Mouse (Mus musculus) heart, embryonic 12.5 days (tissue): Measurements from ENCODE around the gene Gprin1. TPM values are rescaled to one million over a fixed set of nuclear protein-coding genes. Genes with fewer than 3 reads are reported as not detected.

Source experiments
- ATAC-seq: fragments of 200-750 bp; cut with Nextera tagmentation; 2 replicates; pipeline ENCODE4 v1.8.0; 2017; ENCODE audit warnings: moderate TSS enrichment, moderate library complexity; ENCODE audit not compliant: insufficient number of reproducible peaks, low FRiP score
- H3K27ac ChIP-seq: fragments of 300-500 bp; sonication (generic); 2 replicates; pipeline ENCODE4 v1.5.1; 2016; ENCODE audit warnings: mild to moderate bottlenecking, moderate library complexity; ENCODE audit not compliant: poor library complexity, severe bottlenecking
- H3K27me3 ChIP-seq: fragments of 300-500 bp; sonication (generic); replicated peaks from 2 replicates; pipeline ENCODE4 v1.6.1; 2016; ENCODE audit warnings: mild to moderate bottlenecking, moderate library complexity
- H3K36me3 ChIP-seq: fragments of 300-500 bp; sonication (generic); 2 replicates; pipeline ENCODE4 v1.6.1; 2016; ENCODE audit warnings: mild to moderate bottlenecking, moderate library complexity
- H3K4me1 ChIP-seq: fragments of 300-500 bp; sonication (generic); replicated peaks from 2 replicates; pipeline ENCODE4 v1.6.1; 2016; ENCODE audit warnings: mild to moderate bottlenecking
- H3K4me2 ChIP-seq: fragments of 300-500 bp; sonication (generic); 2 replicates; pipeline ENCODE4 v1.6.1; 2016; ENCODE audit warnings: mild to moderate bottlenecking, moderate library complexity
- H3K4me3 ChIP-seq: fragments of 300-500 bp; sonication (generic); 2 replicates; pipeline ENCODE4 v1.5.1; 2016; ENCODE audit warnings: mild to moderate bottlenecking
- H3K9ac ChIP-seq: fragments of 300-500 bp; sonication (generic); 2 replicates; pipeline ENCODE4 v1.6.1; 2016; ENCODE audit warnings: mild to moderate bottlenecking, moderate library complexity
- H3K9me3 ChIP-seq: fragments of 300-500 bp; sonication (generic); replicated peaks from 2 replicates; pipeline ENCODE4 v1.6.1; 2016; ENCODE audit warnings: mild to moderate bottlenecking, moderate library complexity
- WGBS: fragments of 180-500 bp; shearing (Covaris S2); methylation state at CpG from one replicate; pipeline ENCODE4 v1.1.7; 2016; 5-methylcytosine and 5-hydroxymethylcytosine counted together
- polyA plus RNA-seq: library from polyadenylated mRNA; unstranded; fragments of >200 nt; fragmentation: Nextera tagmentation; extraction: Ambion mirVana; gene quantifications from 2 replicates; pipeline ENCODE4 v1.2.1, GENCODE M21; 2016

The Gprin1 gene
- polyA plus RNA-seq, 1 experiment from 2014 or later: 0.27 TPM

GRCm38 (mm10) chr13:54714996-54715395, 34.7 kb downstream of the Gprin1 start:
- Histone ChIP-seq H3K27me3 (peaks cover 44% of the 10 kb centered on the region), H3K4me3 (no peak overlapping the region), H3K9me3 (no peaks in the 10 kb centered on the region; the same call in 1 of the 2 replicates), H3K4me1 (no peaks in the 10 kb centered on the region), H3K36me3 (no peaks in the 10 kb centered on the region), H3K27ac (no peak overlapping the region), H3K4me2 (no peak overlapping the region), H3K9ac (no peak overlapping the region)
- 68% methylated on average over 10 of the region's 10 CpGs for whole genome bisulfite sequencing
- ATAC-seq: no peak

GRCm38 (mm10) chr13:54714393-54714792, 35.3 kb downstream of the Gprin1 start:
- H3K4me2 ChIP-seq: no peak overlapping the region
- WGBS: 41% methylated on average over 4 of the region's 4 CpGs
- no peak overlapping the region for H3K9ac ChIP-seq
- H3K4me3 ChIP-seq: no peak overlapping the region
- no peaks in the 10 kb centered on the region for H3K36me3 ChIP-seq
- H3K9me3 ChIP-seq: no peaks in the 10 kb centered on the region; the same call in 1 of the 2 replicates
- no peak for ATAC-seq
- peaks cover 40% of the 10 kb centered on the region for H3K27me3 ChIP-seq
- no peaks in the 10 kb centered on the region for H3K4me1 ChIP-seq
- H3K27ac ChIP-seq: no peak overlapping the region

DNA sequence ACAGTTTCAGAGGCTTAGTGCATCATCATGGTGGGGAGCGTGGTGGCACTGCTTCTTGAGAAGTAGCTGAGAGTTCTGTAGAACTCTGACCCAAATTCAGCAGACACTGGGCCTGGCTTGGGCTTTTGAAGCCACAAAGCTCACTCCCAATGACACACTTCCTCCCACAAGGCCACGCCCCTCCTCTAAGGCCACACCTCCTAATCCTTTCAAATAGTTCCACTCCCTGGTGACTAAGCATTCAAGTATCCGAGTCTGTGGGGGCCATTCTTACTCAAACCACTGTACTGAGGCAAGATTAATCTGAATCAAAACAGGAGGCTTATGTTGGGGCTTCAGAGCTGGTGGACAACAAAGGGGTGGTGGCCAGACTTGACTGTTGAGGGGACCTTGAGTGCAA, 38.8 kb downstream of the Gprin1 start:
- Histone ChIP-seq H3K27ac (no peak overlapping the region), H3K9ac (no peak overlapping the region), H3K4me1 (no peaks in the 10 kb centered on the region), H3K27me3 (peaks cover 20% of the 10 kb centered on the region), H3K36me3 (no peaks in the 10 kb centered on the region), H3K4me3 (no peak overlapping the region), H3K9me3 (no peaks in the 10 kb centered on the region; the same call in 1 of the 2 replicates), H3K4me2 (no peak overlapping the region)
- WGBS: 65% methylated on average over 3 of the region's 3 CpGs
- no peak for ATAC-seq

- H3K27ac ChIP-seq: no peak overlapping the region
- no peak overlapping the region for H3K4me2 ChIP-seq
- ATAC-seq: no peak
- H3K4me3 ChIP-seq: no peak overlapping the region
- no peak overlapping the region for H3K9ac ChIP-seq
- H3K36me3 ChIP-seq: no peaks in the 10 kb centered on the region
- no peaks in the 10 kb centered on the region for H3K9me3 ChIP-seq
- peaks cover 20% of the 10 kb centered on the region; the same call in 1 of the 2 replicates for H3K27me3 ChIP-seq
- WGBS: 45% methylated on average over 6 of the region's 6 CpGs
- H3K4me1 ChIP-seq: no peaks in the 10 kb centered on the region
Measured at GRCm38 (mm10) chr13:54704890-54705289, 44.8 kb downstream of the Gprin1 start.

DNA sequence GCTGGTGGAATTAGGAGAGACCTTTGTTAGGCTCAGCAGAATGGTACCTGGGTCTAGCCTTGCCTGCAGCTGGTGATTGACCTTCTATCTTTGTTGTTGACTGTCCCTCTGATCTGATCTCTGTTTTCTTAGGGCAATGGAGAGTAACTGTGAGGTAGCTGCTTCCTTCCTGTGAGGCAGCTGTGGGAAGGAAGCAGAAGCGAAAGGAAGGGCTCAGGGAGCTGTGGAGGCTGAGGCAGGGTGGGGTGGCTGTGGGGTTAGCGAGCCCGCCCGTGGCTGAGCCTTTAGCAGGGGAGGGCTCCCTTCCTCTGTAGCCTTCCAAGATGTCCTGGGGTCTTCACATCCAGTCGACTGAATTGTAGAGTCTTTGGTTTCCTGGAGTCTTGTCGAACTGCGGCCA, 47.2 kb downstream of the Gprin1 start:
- no peaks in the 10 kb centered on the region for H3K4me1 ChIP-seq
- no peak for ATAC-seq
- no peak overlapping the region for H3K4me2 ChIP-seq
- H3K9me3 ChIP-seq: no peaks in the 10 kb centered on the region
- no peak overlapping the region for H3K4me3 ChIP-seq
- no peak overlapping the region for H3K9ac ChIP-seq
- no peak overlapping the region for H3K27ac ChIP-seq
- H3K36me3 ChIP-seq: no peaks in the 10 kb centered on the region
- WGBS: 61% methylated on average over 7 of the region's 7 CpGs
- peaks cover 15% of the 10 kb centered on the region; the same call in 1 of the 2 replicates for H3K27me3 ChIP-seq

DNA sequence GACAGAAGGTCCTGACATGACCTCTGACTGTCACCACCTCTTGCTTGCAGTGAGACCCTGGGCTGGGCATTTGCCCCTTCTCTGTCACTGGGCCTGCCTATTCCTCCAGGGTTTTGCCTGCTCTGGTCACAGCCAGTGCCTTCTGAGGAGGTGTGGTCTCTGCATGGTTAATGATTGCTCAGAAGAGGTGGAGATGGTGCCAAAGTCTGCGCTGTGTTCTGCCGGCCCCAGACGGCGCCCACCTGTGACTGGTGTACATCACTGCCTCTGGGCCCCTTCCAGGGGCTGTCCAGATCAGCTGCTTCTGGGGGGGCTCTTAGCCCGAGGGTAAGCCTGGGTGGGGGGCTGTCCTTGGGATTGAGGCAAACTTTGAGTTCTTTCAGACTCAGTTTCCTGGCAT, 48.4 kb downstream of the Gprin1 start, which contains the start of gene Cdhr2:
Cdhr2 (plus strand) TSS at position 219 of the 400 bp plus-strand sequence.
- Histone ChIP-seq H3K9ac (no peak within 1 kb of the TSS), H3K27me3 (0 out of 2 replicates have a peak, but pooled peaks cover 15% of the 10 kb centered on the region), H3K27ac (no peak within 1 kb of the TSS), H3K4me1 (no peaks in the 10 kb centered on the region), H3K4me2 (no peak within 1 kb of the TSS), H3K36me3 (no peaks in the 10 kb centered on the region), H3K4me3 (no peak within 1 kb of the TSS), H3K9me3 (no peaks in the 10 kb centered on the region)
- ATAC-seq: no peak
- 75% methylated on average over 5 of the region's 5 CpGs for WGBS

- H3K4me1 ChIP-seq: peaks cover 23% of the 10 kb centered on the region
- no peaks in the 10 kb centered on the region for H3K9me3 ChIP-seq
- H3K9ac ChIP-seq: no peak overlapping the region
- no peak for ATAC-seq
- H3K27me3 ChIP-seq: no peaks in the 10 kb centered on the region
- no peak overlapping the region for H3K4me3 ChIP-seq
- H3K36me3 ChIP-seq: no peaks in the 10 kb centered on the region
- no peak overlapping the region for H3K27ac ChIP-seq
- no peak overlapping the region for H3K4me2 ChIP-seq
- WGBS: 84% methylated on average over 11 of the region's 11 CpGs
Measured at GRCm38 (mm10) chr13:54695479-54696230, 54.0 kb downstream of the Gprin1 start.

DNA sequence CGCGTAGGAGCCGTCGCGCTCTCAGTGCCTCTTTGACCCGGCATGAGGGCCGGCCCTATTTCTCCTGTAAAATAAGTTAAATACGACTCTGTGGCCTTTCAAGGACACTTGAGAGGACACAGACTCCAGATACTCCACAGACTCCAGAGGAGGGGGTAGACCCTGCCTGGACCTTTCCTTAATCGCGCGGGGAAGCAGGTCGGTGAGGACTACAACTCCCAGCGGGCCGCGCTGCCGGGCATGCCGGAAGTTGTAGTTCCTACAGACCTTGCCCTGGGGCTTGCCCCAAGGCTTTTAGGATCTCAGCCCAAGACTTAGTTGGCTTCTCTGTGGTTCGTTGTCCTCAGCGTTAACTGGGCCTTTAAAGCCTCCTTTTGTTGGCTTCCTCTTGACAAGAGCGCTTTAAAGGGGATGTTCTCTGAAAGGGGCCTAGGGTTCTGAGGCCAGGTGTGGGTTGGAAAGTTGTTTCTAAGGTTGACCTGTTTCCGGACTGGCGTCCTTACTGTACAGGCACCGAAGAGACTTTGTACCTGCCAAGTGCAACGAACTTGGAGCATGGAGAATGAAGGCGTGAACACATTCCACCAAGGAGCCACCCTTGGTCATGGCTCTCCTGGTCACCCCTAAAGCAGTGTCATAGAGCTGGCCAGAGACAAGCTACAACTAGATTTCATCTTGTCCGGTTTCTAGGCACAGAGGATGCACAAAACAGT, 55.2 kb downstream of the Gprin1 start:
- H3K4me2 ChIP-seq: peak overlapping the region; percentile 66
- H3K27me3 ChIP-seq: no peaks in the 10 kb centered on the region
- 14% methylated on average over 26 of the region's 26 CpGs for WGBS
- peaks cover 27% of the 10 kb centered on the region for H3K4me1 ChIP-seq
- no peaks in the 10 kb centered on the region for H3K36me3 ChIP-seq
- ATAC-seq: peak; percentile 78
- peak overlapping the region; percentile 89 for H3K4me3 ChIP-seq
- H3K27ac ChIP-seq: peak overlapping the region; percentile 89
- H3K9me3 ChIP-seq: no peaks in the 10 kb centered on the region
- peak overlapping the region; percentile 67 for H3K9ac ChIP-seq

DNA sequence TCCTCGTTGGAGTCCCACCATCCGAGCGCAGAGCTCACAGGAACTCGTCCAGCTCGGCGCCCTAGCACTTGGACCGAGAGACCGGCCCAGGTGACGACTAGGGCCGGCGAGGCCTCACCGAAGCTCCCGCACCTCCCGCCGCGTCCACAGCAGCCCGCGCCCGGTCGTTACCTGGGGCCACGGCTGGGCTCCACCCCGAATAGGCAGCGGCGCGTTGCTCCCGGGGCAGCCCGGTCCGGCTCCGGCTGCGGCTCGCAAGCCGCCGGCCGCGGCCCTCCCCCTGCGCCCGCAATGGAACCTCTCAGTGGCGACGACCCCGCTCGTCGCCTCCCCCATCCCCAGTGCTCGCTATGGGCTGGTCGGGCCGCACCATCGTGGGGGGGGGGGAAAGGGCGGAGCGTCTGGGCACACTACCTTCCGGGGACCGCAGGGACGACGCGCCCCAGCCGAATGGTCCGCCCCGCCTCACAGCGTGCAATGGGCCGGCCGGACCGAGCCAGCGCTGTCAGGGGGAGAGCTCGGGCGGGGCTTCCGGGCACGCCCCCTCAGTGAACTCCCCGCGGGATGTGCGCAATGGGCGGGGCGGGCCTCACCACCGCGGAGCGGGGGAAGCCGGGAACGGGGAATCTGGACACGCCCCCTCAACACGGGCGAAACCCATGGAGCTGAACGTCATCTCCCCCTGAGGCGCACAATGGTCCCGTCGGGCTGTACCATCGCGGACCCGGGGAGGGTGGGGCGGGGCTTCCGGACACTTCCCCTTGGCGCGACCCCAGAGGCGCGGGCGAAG, 55.9 kb downstream of the Gprin1 start, which contains the start of gene Rnf44:
Rnf44 (minus strand) TSS at position 350 of the 790 bp plus-strand sequence.
- Histone ChIP-seq H3K4me2 (peak within 1 kb of the TSS; percentile 96), H3K27ac (peak within 1 kb of the TSS; percentile 89), H3K4me3 (peak within 1 kb of the TSS; percentile 89), H3K36me3 (no peaks in the 10 kb centered on the region), H3K4me1 (peaks cover 30% of the 10 kb centered on the region), H3K27me3 (no peaks in the 10 kb centered on the region), H3K9ac (peak within 1 kb of the TSS; percentile 91), H3K9me3 (no peaks in the 10 kb centered on the region)
- peak; percentile 99 for ATAC-seq
- under 1% methylated on average over 87 of the region's 92 CpGs for WGBS

DNA sequence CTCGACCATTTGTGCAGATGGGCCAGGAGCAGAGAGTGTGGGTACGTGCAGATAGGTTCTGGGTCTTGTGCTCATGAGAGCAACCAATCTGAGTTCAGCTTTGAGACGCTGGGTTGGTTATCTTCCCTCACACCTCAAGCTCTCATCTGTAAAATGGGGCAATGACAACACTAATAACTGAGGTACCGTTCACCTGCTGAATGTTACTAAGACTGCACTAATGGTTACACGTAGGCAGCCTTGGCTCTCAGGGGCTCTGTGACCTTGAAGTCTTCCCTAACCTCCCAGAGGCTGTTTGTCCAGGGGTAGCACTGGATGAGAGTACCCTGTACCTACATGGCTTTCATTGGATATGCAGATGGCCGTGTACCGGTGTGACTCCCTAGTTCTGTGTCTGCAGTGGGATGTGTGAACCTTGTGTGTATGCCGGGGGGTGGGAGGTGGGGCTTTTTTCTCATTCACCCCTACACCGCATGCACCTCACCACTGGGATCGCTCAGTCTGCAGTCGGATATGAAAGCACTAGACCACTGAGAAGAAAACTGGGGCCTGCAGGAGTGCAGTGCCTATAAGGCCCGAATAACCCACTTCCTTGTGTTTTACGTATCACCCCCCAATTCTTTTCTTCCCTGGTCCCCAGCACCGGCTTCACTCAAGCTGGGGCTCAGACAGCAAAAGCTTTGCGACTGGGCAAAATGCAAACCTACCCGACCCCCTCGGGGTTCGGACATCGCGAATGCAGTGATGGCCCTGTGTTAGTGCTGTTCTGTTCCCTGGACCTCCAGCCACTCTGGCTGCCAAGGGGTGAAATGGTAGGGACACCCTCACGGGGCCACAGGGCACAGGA, 56.7 kb downstream of the Gprin1 start:
- peak overlapping the region; percentile 96 for H3K4me2 ChIP-seq
- H3K4me3 ChIP-seq: peak overlapping the region; percentile 89
- H3K4me1 ChIP-seq: peaks cover 36% of the 10 kb centered on the region
- H3K27ac ChIP-seq: peak overlapping the region; percentile 89
- H3K36me3 ChIP-seq: no peaks in the 10 kb centered on the region
- WGBS: 8% methylated on average over 21 of the region's 21 CpGs
- ATAC-seq: no peak
- H3K9me3 ChIP-seq: no peaks in the 10 kb centered on the region
- H3K9ac ChIP-seq: peak overlapping the region; percentile 91
- no peaks in the 10 kb centered on the region for H3K27me3 ChIP-seq
